Mouse (Mus musculus): ENCODE data around the gene A330070K13Rik.

DNA sequence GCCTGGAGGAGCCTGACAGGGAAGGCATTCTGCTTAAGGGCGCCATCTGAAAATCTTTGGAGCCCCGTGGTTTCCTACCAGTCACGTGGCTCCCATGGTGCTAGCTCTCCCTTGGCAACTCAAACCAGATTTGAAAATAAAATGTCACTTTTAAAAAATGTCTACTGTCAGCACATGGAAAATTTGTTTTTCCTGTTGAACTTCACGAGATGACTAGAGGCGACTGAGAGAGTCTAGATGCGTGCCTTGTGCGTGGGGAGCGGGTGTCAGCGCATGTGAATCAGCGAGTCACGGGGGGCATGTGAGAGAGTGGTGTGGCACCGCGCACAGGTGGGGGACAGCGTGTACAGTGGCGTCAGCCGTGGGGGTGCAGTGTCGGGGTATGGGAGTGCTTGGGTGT is 27.1 kb upstream of the A330070K13Rik start:
- no peak for TF ChIP-seq CTCF (IDR thresholded peaks at IDR 0.05; ENCODE audit: extremely low read depth, insufficient read depth, low read length)
- TF ChIP-seq POLR2A (IDR thresholded peaks at IDR 0.05; ENCODE audit: extremely low read depth, insufficient read depth, low read length): no peak
